Mouse (Mus musculus) left cerebral cortex, postnatal 25 days (tissue): ENCODE measurements at regions not wholly inside any gene's neighbourhood (a gene's known extent, or its start where the extent isn't known, plus 50 kb on each side); places are given as distances from the start of the nearest gene placed in this dataset.

Experiments used
- DNase-seq, 2 experiments: peaks; one replicate each; pipeline ENCODE4 v3.0.0; 2022; ENCODE audit warnings: low spot score in 2 of 2, mixed read lengths in 1 of 2
- intact Hi-C: fragments of 180-260 bp; cut with DNase I; formaldehyde crosslinking; loops from one replicate; pipeline ENCODE4 v1.15.1; 2025

- intact Hi-C loops: no loop called here
- DNase-seq: no peak
Measured at GRCm38 (mm10) chr2:51566554-51567246, 60.6 kb upstream of the Tas2r134 start.

- no peak for DNase-seq
- intact Hi-C loops: no loop called here
Measured at GRCm38 (mm10) chr2:51563881-51564280, 63.4 kb upstream of the Tas2r134 start.

GRCm38 (mm10) chr2:51563240-51563639 is 64.1 kb upstream of the Tas2r134 start:
- intact Hi-C loops: no loop called here
- DNase-seq: no peak

GRCm38 (mm10) chr2:51550863-51551262 is 76.4 kb upstream of the Tas2r134 start:
- no peak for DNase-seq
- intact Hi-C loops: no loop called here

- intact Hi-C loops: no loop called here
- no peak for DNase-seq
Measured at GRCm38 (mm10) chr2:51549125-51549524, 78.2 kb upstream of the Tas2r134 start.

GRCm38 (mm10) chr2:51546181-51546580 is 81.1 kb upstream of the Tas2r134 start:
- intact Hi-C loops: no loop called here
- no peak for DNase-seq

- no peak for DNase-seq
Measured at GRCm38 (mm10) chr2:51543949-51544348, 83.4 kb upstream of the Tas2r134 start.

GRCm38 (mm10) chr2:51542272-51542671 is 85.0 kb upstream of the Tas2r134 start:
- DNase-seq: no peak
- intact Hi-C loops: no loop called here

More at GRCm38 (mm10) chr2:51543949-51544348, 83.4 kb upstream of the Tas2r134 start:
- intact Hi-C loops: no loop called here

- DNase-seq: no peak
- intact Hi-C loops: no loop called here
Measured at GRCm38 (mm10) chr2:51532709-51533414, 94.4 kb upstream of the Tas2r134 start.

- no peak for DNase-seq
- intact Hi-C loops: no loop called here
Measured at GRCm38 (mm10) chr2:51531106-51531839, 96.0 kb upstream of the Tas2r134 start.

GRCm38 (mm10) chr2:51522766-51523165 is 104.5 kb upstream of the Tas2r134 start:
- intact Hi-C loops: no loop called here
- no peak for DNase-seq

- no peak for DNase-seq
- intact Hi-C loops: no loop called here
Measured at GRCm38 (mm10) chr2:51509220-51510011, 117.9 kb upstream of the Tas2r134 start.

GRCm38 (mm10) chr2:51497896-51498295 is 129.4 kb upstream of the Tas2r134 start:
- intact Hi-C loops: no loop called here
- no peak for DNase-seq

GRCm38 (mm10) chr2:51473753-51474152 is 153.6 kb upstream of the Tas2r134 start:
- no peak for DNase-seq

GRCm38 (mm10) chr2:51467027-51467694 is 160.2 kb upstream of the Tas2r134 start:
- DNase-seq: no peak
- intact Hi-C loops: no loop called here

More at GRCm38 (mm10) chr2:51473753-51474152, 153.6 kb upstream of the Tas2r134 start:
- intact Hi-C loops: no loop called here

- no peak for DNase-seq
- intact Hi-C loops: no loop called here
Measured at GRCm38 (mm10) chr2:51466003-51466402, 161.3 kb upstream of the Tas2r134 start.

- DNase-seq: no peak
- intact Hi-C loops: no loop called here
Measured at GRCm38 (mm10) chr2:51465576-51465975, 161.7 kb upstream of the Tas2r134 start.

GRCm38 (mm10) chr2:51464356-51464755 is 163.0 kb upstream of the Tas2r134 start:
- intact Hi-C loops: loop anchor here (5.0 kb wide), 1 partner anchor 82 kb away; no protein-coding TSS in a partner anchor
- DNase-seq: no peak

- intact Hi-C loops: loop anchor here (2.0 to 5.0 kb wide), 2 partner anchors 79 to 192 kb away; no protein-coding TSS in a partner anchor
- DNase-seq: peak in 1 of 2 experiments; percentile 70
Measured at GRCm38 (mm10) chr2:51460896-51461295, 166.4 kb upstream of the Tas2r134 start.
